Mouse (Mus musculus) megakaryocyte, adult 5-6 weeks (primary cell): ENCODE results near the gene Tsnax. TPM values are rescaled to one million over a fixed set of nuclear protein-coding genes. Genes with fewer than 3 reads are reported as not detected.

Experiments used
- ATAC-seq: 2 replicates; pipeline ENCODE4 v1.8.0; 2016; ENCODE audit warnings: mild to moderate bottlenecking, inconsistent platforms; ENCODE audit not compliant: poor library complexity, severe bottlenecking
- total RNA-seq, 2 experiments: library from RNA; stranded (forward) in 1 of 2; stranded (reverse) in 1 of 2; fragments of 153-499, 151-499 nt in 1 of 2; fragments of 221-1000, 200-1000 nt in 1 of 2; gene quantifications; 2 replicates each; pipeline versions ENCODE4 v1.2.3 to v1.2.4; 2015 to 2017

The Tsnax gene
- total RNA-seq, 2 experiments from 2014 or later: 37.0 to 45.0 TPM

GRCm38 (mm10) chr8:125041496-125041895 is 28.7 kb downstream of the Tsnax start:
- ATAC-seq: no peak

- ATAC-seq: no peak
Observed at GRCm38 (mm10) chr8:125043394-125043793, 30.6 kb downstream of the Tsnax start.

- ATAC-seq: no peak
Observed at GRCm38 (mm10) chr8:125043935-125044334, 31.1 kb downstream of the Tsnax start.

- ATAC-seq: no peak
Observed at GRCm38 (mm10) chr8:125045760-125046159, 33.0 kb downstream of the Tsnax start.

GRCm38 (mm10) chr8:125049051-125049750 is 36.4 kb downstream of the Tsnax start:
- ATAC-seq: no peak

GRCm38 (mm10) chr8:125049826-125050225 is 37.0 kb downstream of the Tsnax start:
- no peak for ATAC-seq

GRCm38 (mm10) chr8:125052026-125052425 is 39.2 kb downstream of the Tsnax start:
- ATAC-seq: peak; percentile 29; the same call in 1 of the 2 replicates

GRCm38 (mm10) chr8:125053505-125054435 is 41.0 kb downstream of the Tsnax start, which contains the start of gene Disc1:
Disc1 (plus strand) TSS chr8:125054195.
- peak; percentile 66 for ATAC-seq

- peak; percentile 81 for ATAC-seq
Observed at GRCm38 (mm10) chr8:125054436-125054810, 41.6 kb downstream of the Tsnax start.

- ATAC-seq: no peak
Observed at GRCm38 (mm10) chr8:125060904-125061303, 48.1 kb downstream of the Tsnax start.

GRCm38 (mm10) chr8:125065596-125065995 is 52.8 kb downstream of the Tsnax start:
- no peak for ATAC-seq

GRCm38 (mm10) chr8:125066913-125067595 is 54.3 kb downstream of the Tsnax start:
- peak; percentile 77 for ATAC-seq

- peak; percentile 65 for ATAC-seq
Observed at GRCm38 (mm10) chr8:125067596-125067960, 54.8 kb downstream of the Tsnax start.

- peak; percentile 20 for ATAC-seq
Observed at GRCm38 (mm10) chr8:125068146-125068905, 55.5 kb downstream of the Tsnax start.

- ATAC-seq: no peak
Observed at GRCm38 (mm10) chr8:125069304-125069703, 56.5 kb downstream of the Tsnax start.

GRCm38 (mm10) chr8:125069733-125070132 is 56.9 kb downstream of the Tsnax start:
- no peak for ATAC-seq

- ATAC-seq: no peak
Observed at GRCm38 (mm10) chr8:125074141-125074540, 61.3 kb downstream of the Tsnax start.

- ATAC-seq: no peak
Observed at GRCm38 (mm10) chr8:125074581-125074980, 61.8 kb downstream of the Tsnax start.

- no peak for ATAC-seq
Observed at GRCm38 (mm10) chr8:125075389-125075788, 62.6 kb downstream of the Tsnax start.

- ATAC-seq: no peak
Observed at GRCm38 (mm10) chr8:125077326-125077725, 64.5 kb downstream of the Tsnax start.
